Mouse (Mus musculus): ENCODE measurements around the gene Homez.

The Homez gene

GRCm38 (mm10) chr14:54866936-54867335, 3.8 kb downstream of the Homez start:
- no peak for DNase-seq

DNA sequence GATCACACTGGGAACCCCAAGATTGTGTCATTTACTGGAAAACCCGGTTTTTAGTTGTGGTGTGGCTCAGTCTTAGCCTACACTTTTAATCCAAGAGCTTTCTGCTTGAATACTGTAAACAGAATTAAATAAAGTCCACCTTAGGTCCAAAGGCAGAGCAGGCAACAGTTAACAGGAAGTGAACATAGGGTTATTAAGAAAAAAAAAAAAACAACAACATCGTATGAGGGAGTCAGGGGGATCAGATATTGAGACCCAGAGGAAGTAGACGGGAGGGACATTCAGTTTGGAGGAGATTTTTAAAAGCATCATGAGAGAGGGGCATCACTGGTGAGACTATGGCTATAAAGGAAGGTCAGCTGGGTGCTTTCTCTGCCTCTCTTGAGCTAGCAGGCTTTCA, 4.5 kb downstream of the Homez start:
- DNase-seq = no peak

DNA sequence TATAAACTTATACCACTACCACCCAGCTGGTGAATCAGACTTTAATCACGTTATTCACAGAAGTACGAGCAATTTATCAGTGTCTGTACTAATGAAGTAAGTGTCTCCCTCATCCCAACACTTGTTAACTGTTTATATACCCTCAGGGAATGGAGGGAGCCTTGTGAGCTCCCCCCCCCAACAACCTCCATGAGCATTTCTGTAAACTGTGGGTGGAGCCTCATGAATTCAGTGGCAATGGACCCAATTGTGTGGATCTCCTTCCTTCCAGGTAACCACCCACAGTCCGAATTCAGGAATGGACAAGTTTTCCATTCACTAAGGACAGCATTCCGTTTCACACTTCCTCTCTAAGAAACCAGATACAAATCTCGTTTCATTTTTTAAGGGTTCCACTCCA, 5.1 kb downstream of the Homez start:
- no peak for DNase-seq

- DNase-seq = no peak
Observed at GRCm38 (mm10) chr14:54864313-54865036, 6.3 kb downstream of the Homez start.

- DNase-seq = peak; percentile 94
Observed at GRCm38 (mm10) chr14:54863501-54864312, 7.1 kb downstream of the Homez start.

- DNase-seq = peak; percentile 73
Observed at GRCm38 (mm10) chr14:54860511-54860910, 10.2 kb downstream of the Homez start.

DNA sequence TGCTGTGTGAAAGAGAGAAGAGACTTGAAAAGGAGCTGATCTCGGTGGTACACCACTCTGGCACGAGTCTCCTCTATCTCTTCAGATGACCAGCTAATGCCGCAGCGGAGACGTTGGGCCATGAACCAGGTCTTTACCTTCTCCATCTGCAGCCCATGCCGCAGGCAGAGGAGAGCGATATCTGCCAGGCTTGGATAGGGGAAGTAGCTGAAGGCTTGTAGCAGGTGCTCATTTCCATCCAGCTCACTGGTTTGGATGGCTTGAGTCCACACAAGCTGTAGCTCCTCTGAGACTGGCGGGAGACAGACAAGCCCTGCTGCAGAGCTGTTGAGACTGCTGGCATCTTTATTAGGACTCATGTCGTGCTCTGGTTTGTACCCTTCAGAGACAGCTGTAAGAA, 12.9 kb downstream of the Homez start:
- no peak for DNase-seq

GRCm38 (mm10) chr14:54856703-54857102, 14.1 kb downstream of the Homez start:
- DNase-seq = no peak

GRCm38 (mm10) chr14:54855726-54856125, 15.0 kb downstream of the Homez start:
- DNase-seq = no peak

- DNase-seq = peak; percentile 71
Observed at GRCm38 (mm10) chr14:54843461-54843860, 27.3 kb downstream of the Homez start.

DNA sequence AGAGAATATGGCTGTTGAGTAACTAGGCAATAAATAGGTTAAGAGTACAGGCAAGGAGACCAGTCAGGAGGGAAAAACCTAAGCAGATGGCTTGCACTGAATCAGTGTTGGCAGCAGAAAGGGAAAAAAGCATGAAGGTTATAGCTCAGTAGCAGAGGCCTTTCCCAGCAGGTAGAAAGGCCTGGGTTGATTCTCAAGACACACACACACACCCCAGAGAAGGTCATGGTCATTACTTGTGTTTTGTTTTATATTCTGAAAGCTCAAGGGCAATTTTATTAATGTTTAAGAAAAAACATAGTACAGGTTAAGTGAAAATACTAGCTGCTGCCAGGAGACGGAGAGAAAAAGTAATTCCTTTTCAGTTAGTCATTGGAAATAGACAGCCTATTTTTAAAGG, 47.0 kb downstream of the Homez start:
- DNase-seq = peak; percentile 83

DNA sequence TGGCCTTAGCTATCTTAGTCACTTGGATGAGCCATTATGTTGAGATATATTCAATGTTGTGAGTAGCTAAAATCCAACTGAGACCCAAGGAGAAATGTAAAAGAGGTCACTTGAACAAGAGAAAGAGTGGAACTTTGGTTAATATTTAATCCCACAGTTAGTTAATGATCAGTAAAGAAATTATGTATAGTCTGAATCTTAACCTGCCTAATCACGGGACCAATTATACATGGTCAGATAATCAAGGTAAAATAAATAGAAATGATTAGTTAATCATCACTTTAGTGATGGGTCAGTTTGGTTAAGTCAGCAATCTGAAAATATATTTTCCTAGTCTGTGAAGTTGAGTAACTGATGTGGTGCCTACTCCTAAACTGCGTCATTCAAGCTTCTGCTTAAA, 48.5 kb downstream of the Homez start:
- peak; percentile 64 for DNase-seq

GRCm38 (mm10) chr14:54817791-54818190, 53.0 kb downstream of the Homez start:
- DNase-seq = peak; percentile 68

DNA sequence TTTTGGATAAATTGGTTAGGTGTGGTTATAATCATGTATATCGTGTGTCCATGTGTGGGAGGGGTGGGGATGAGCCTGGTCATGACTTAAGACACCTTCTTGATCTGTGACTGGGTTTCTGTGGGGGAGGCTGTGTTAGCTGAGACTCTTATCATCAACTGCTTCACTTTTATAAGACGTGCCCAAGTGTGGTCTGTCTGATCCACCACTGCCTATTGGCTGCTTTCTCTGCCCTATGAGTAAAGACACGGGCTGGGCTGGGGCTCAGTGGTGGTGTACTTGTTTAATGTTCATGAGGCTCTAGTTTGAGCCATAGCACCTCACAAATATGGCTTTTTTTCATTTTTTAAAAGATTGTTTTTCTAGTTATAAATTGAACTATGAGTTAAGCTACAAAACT, 55.0 kb downstream of the Homez start:
- DNase-seq = no peak

GRCm38 (mm10) chr14:54813991-54814390, 56.8 kb downstream of the Homez start, which contains the start of gene Rnf212b:
Rnf212b (plus strand) TSS chr14:54814141.
- no peak for DNase-seq

- no peak for DNase-seq
Observed at GRCm38 (mm10) chr14:54809668-54810033, 61.1 kb downstream of the Homez start.

DNA sequence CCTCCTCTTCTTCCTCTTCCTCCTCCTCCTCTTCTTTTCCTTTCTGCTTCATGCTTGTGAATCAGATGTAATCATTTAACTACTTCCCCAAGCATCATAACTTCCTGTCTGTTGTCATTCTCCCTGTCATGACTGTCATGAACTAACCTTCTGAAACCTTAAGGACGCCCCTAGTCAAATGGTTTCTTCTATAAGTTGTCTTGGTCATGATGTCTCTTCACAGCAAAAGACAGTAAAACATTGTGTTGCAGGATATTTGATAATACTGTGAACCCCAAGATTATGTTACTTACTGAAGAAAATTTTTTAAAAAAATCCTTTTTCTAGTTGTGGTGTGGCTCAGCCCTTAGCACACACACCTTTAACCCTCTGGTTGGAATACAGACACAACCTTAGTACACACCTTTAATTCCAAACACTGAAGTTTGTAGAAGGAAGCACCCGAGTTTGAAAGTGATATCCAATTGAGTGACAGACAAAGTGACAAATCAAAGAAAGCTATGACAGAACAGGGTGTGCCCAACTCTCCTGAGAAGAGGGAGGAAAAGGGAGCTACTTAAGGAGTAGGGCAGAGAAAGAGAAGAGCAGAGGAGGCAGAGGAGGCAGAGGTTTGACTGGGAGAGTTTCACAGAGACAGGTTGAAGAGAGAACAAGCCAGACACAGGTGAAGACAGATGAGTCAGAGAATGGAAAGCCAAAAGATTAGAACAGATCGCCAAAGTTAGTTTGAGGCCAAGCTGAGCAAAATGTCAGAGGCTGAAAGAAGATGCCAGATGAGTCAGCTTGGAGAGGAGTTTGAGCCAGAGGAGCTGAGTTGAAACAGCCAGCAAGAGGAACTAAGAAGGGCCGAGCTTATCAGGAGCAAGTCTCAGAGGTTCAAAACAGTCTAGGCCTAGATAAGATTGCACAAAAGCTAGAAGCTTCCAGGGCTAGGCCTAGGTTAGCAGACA, 61.8 kb downstream of the Homez start:
- no peak for DNase-seq

DNA sequence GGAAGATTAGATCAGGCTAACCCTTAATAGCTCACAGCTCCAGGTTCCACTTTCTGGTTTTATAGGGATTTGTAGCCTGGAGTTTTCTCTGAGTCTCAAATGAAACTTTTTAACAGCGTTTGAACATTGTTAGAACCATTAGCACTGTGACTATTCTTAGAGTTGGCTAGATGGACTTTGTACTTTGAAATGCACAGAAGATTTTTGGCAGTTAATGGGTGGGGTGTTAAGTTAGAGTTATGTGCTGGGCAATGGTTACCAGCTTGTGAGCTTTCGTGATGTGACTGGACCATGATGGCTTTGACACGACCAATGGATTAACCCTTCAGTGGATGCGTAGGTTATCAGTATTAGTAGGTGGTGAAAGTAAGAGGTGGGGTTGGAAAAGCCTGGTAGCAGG, 64.6 kb downstream of the Homez start:
- peak; percentile 59 for DNase-seq

Measured in kidney, adult 9 months (tissue).